Mouse (Mus musculus) liver, embryonic 14.5 days (tissue): ENCODE measurements around the gene Timp2.

ENCODE experiments used
- CTCF ChIP-seq: IDR thresholded peaks from 2 replicates; pipeline ENCODE4 v1.5.1; 2016; ENCODE audit warnings: antibody characterized with exemption, low read depth, control low read depth
- EP300 ChIP-seq: IDR thresholded peaks from 2 replicates; pipeline ENCODE4 v1.6.1; 2016; ENCODE audit warnings: antibody characterized with exemption, low read depth

DNA sequence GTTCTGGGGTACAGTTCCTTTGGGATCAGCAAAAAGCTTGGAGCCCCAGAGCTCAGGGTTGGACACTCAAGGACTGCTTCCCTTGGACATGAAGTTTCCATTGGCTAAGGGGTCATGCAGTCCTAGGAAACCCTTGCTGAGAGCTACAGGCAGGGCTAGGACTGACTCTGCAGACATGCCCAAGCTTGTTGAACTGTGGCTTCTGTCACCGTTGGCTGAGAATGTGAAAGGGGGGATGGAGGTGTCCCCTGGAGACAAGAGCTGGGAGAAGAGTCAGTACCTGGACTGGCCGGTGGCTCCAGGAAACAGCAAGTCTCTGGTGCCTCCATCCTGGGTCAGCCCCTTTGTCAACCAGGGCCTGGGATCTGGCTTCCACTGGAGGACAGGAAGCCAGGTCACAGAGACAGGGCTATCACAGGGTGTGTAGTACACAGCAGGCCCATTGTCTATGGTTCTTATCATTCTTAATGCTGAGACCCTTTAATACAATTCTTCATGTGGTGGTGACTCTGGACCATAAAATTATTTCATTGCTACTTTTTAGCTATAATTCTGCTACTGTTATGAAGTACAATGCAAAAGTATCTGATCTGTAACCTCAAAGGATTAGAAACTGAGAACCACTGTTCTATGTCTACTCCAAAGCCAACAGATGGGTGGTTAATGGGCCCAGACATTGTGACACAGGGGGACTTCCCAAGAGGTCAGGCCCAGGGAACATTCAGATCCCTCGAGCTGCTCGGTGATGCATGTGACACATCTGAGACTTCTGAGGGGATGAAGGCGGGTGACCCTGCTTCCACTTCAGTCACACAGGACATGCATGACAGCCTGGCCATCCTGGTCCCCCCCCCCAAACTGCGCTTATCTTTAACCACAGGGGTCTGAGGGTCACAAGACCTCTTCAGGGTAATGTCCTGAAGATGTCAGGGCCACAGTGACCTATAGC, 48.7 kb upstream of the Timp2 start:
- TF ChIP-seq CTCF (no peak), EP300 (no peak)
